Mouse (Mus musculus): ENCODE measurements around the gene Lcp1. TPM values are rescaled to one million over a fixed set of nuclear protein-coding genes. Genes with fewer than 3 reads are reported as not detected.

Gene Lcp1
- polyA plus RNA-seq, 1 experiment from 2014 or later = 22.3 TPM

DNA sequence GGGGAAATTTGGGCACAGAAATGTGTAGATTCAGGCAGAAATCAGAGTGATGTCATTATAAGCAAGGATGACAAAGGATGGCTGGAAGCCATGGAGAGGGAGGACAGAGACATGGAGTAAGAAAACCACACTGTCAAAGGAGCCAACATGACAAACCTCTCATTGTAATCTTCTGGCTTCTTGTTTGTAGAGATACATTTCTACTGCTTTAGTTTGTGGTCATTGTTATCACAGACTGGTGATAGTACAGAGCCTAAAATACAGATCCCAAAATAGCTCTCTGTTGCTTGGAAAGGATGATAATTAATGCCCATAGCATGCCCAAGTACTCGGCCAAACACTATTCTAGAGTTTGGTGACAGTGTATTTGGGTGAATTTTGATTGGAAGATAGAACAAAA, 39.6 kb downstream of the Lcp1 start:
- no peaks in the 10 kb centered on the region for H3K4me1 ChIP-seq (ENCODE audit: control insufficient read depth, insufficient read depth, low read length)

DNA sequence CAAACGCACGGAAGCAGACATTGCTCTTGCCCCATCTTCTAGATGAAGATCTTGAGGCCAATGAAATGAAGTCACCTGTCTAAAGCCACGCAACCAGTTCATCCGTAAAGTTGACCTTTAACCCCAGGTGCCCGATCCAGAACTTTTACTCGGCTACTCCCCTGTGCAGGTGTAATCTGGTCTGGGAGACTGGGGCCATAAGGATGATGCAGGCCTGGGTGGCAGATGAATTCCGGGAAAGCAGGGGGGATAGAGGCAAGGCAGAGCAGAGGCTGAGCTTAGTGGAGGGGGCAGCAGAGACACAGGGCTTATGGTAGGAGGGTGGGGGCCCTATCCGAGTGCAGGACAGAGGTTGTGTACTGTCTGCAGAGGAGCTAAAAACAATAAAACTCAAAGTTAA, 43.4 kb downstream of the Lcp1 start:
- Histone ChIP-seq H3K27me3 (ENCODE audit: control insufficient read depth, insufficient read depth, low read length) (no peaks in the 10 kb centered on the region), H3K9ac (ENCODE audit: low read depth, low read length) (no peak overlapping the region), H3K4me2 (replicated peaks; ENCODE audit: low read depth, low read length) (no peak overlapping the region), H3K36me3 (ENCODE audit: control insufficient read depth, insufficient read depth, low read length) (no peaks in the 10 kb centered on the region), H3K4me3 (ENCODE audit: low read length) (no peak overlapping the region), H3K9me3 (ENCODE audit: control insufficient read depth, low read length) (no peaks in the 10 kb centered on the region), H3K27ac (ENCODE audit: low read depth, low read length) (no peak overlapping the region), H3K4me1 (ENCODE audit: control insufficient read depth, insufficient read depth, low read length) (no peaks in the 10 kb centered on the region)
- WGBS = 71% methylated on average over 8 of the region's 8 CpGs
- no peak for ATAC-seq (ENCODE audit: low FRiP score, low TSS enrichment)

More for the DNA sequence above, 39.6 kb downstream of the Lcp1 start:
- H3K9ac ChIP-seq (ENCODE audit: low read depth, low read length) = no peak overlapping the region
- no peak overlapping the region for H3K4me3 ChIP-seq (ENCODE audit: low read length)
- H3K4me2 ChIP-seq (replicated peaks; ENCODE audit: low read depth, low read length) = no peak overlapping the region
- no peaks in the 10 kb centered on the region for H3K36me3 ChIP-seq (ENCODE audit: control insufficient read depth, insufficient read depth, low read length)
- no peak for ATAC-seq (ENCODE audit: low FRiP score, low TSS enrichment)
- H3K9me3 ChIP-seq (ENCODE audit: control insufficient read depth, low read length) = no peaks in the 10 kb centered on the region
- H3K27me3 ChIP-seq (ENCODE audit: control insufficient read depth, insufficient read depth, low read length) = no peaks in the 10 kb centered on the region
- 88% methylated on average over 1 of the region's 1 CpGs for WGBS
- no peak overlapping the region for H3K27ac ChIP-seq (ENCODE audit: low read depth, low read length)

DNA sequence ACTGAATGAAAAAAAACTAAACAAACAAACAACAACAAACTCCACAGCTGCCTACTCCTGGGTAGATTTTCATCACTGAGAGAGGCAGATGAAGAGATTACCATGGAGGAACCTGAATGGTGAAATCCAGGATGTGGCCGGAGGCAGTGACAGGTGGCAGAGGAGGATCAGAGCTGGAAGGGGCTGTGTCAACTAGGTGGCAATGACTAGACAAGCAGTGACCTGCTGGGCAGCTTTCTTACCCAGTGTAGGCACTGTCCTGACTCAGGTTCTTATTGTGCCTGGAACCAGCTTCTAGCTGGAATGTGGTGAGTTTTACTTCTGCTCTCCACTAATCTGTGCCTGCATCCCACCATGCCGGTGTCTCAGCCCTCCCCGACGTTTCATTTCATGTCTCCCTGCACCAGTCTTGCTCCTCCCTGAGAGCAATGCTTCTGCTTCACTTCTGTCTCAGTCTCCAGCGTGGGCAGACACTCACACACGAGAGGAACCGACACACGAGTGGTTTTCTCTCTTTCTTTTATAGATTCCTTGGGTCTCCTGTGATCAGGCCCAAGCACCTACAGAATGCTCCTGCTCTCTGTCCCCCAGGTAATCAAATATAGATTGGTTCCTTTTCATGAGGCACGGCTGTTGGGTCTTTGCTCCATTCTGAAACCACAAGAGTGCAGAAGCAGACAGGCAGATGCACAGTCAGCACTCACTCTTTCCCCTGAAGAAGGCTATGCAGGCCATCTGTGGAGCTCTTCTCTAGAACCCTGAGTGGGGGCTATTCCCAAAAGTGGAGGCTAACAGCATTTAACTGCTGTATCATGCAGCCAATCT, 44.0 kb downstream of the Lcp1 start:
- ATAC-seq (ENCODE audit: low FRiP score, low TSS enrichment) = no peak
- 79% methylated on average over 9 of the region's 9 CpGs for WGBS
- H3K9me3 ChIP-seq (ENCODE audit: control insufficient read depth, low read length) = no peaks in the 10 kb centered on the region
- H3K27ac ChIP-seq (ENCODE audit: low read depth, low read length) = no peak overlapping the region
- no peak overlapping the region for H3K9ac ChIP-seq (ENCODE audit: low read depth, low read length)
- no peaks in the 10 kb centered on the region for H3K36me3 ChIP-seq (ENCODE audit: control insufficient read depth, insufficient read depth, low read length)
- H3K27me3 ChIP-seq (ENCODE audit: control insufficient read depth, insufficient read depth, low read length) = no peaks in the 10 kb centered on the region
- H3K4me3 ChIP-seq (ENCODE audit: low read length) = no peak overlapping the region
- no peak overlapping the region for H3K4me2 ChIP-seq (replicated peaks; ENCODE audit: low read depth, low read length)
- no peaks in the 10 kb centered on the region for H3K4me1 ChIP-seq (ENCODE audit: control insufficient read depth, insufficient read depth, low read length)

DNA sequence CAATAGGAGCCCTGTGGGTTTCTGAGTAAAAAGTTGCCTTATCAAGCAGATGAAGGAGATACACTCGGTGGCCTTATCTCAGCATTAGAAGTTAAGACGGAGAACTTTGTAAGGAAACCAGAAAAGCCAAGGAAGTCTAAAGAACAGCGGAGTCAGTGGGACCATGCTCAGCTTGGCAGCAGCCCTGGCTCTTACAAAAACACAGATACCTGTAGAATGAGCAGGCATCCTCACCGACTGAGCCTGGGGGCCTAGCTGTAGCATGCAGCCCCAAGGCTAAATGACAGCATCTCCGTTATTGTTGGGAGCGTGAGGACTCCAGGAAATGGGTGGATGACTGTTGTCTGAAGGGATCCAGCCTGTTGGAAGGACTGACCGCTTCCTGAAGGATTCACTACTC, 44.9 kb downstream of the Lcp1 start:
- Histone ChIP-seq H3K4me2 (replicated peaks; ENCODE audit: low read depth, low read length) (no peak overlapping the region), H3K4me1 (ENCODE audit: control insufficient read depth, insufficient read depth, low read length) (no peaks in the 10 kb centered on the region), H3K27me3 (ENCODE audit: control insufficient read depth, insufficient read depth, low read length) (no peaks in the 10 kb centered on the region), H3K36me3 (ENCODE audit: control insufficient read depth, insufficient read depth, low read length) (no peaks in the 10 kb centered on the region), H3K4me3 (ENCODE audit: low read length) (no peak overlapping the region), H3K9ac (ENCODE audit: low read depth, low read length) (no peak overlapping the region), H3K27ac (ENCODE audit: low read depth, low read length) (no peak overlapping the region), H3K9me3 (ENCODE audit: control insufficient read depth, low read length) (no peaks in the 10 kb centered on the region)
- ATAC-seq (ENCODE audit: low FRiP score, low TSS enrichment) = no peak
- WGBS = 84% methylated on average over 7 of the region's 7 CpGs

DNA sequence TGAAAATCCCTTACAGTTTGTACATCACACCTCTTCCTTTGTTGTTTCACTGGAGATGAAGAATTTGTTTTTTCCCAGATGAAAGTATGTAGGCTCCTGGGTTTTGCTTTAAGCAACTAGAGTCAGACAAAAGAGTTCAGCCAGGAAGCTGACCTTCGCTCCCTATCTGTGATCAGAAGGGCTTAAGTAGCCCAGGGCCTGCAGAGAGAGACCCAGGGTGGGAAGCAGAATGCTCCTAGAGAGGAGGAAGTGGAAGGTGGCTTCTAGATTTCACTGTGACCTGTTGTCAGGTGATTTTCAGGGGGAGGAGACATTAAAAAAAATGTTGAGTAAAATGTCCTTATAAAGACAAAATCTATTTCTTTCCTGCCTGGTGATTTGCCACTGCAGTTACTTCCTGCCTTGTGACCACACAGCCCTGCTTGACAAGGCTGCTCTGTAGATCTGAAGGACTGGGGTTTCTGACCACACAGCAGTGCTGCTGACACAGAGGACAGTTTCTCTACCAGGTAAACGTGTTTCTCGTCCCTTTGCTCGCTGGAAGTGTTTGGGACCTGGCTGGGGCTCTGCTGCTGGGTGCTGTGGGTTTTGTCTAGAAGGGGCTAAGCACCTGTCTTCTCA, 45.6 kb downstream of the Lcp1 start:
- Histone ChIP-seq H3K4me3 (ENCODE audit: low read length) (no peak overlapping the region), H3K4me2 (replicated peaks; ENCODE audit: low read depth, low read length) (no peak overlapping the region), H3K9me3 (ENCODE audit: control insufficient read depth, low read length) (no peaks in the 10 kb centered on the region), H3K27me3 (ENCODE audit: control insufficient read depth, insufficient read depth, low read length) (no peaks in the 10 kb centered on the region), H3K27ac (ENCODE audit: low read depth, low read length) (no peak overlapping the region), H3K36me3 (ENCODE audit: control insufficient read depth, insufficient read depth, low read length) (no peaks in the 10 kb centered on the region), H3K9ac (ENCODE audit: low read depth, low read length) (no peak overlapping the region), H3K4me1 (ENCODE audit: control insufficient read depth, insufficient read depth, low read length) (no peaks in the 10 kb centered on the region)
- ATAC-seq (ENCODE audit: low FRiP score, low TSS enrichment) = no peak
- 53% methylated on average over 4 of the region's 4 CpGs for WGBS

DNA sequence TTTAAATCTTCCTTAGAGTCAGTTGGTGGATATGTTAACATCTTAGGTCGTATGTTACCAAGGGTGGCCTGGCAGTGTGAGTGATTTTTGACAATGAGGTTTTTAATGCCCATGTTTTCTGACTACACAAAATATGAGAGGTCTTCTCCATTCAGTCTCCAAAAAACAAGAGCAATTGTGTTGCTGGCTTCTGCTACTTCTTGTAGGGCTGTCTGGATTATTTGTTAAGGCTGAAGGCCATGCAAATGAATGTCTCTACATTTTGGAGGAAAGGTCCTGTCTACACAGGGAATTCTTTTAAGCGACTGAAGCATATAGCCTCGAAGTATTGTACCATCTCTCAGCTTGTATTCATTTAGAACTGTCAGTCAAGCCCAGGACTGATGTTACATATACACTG, 46.5 kb downstream of the Lcp1 start:
- ATAC-seq (ENCODE audit: low FRiP score, low TSS enrichment) = no peak
- no peak overlapping the region for H3K4me2 ChIP-seq (replicated peaks; ENCODE audit: low read depth, low read length)
- WGBS = 83% methylated on average over 3 of the region's 3 CpGs
- no peak overlapping the region for H3K27ac ChIP-seq (ENCODE audit: low read depth, low read length)
- no peaks in the 10 kb centered on the region for H3K9me3 ChIP-seq (ENCODE audit: control insufficient read depth, low read length)
- H3K27me3 ChIP-seq (ENCODE audit: control insufficient read depth, insufficient read depth, low read length) = no peaks in the 10 kb centered on the region
- H3K4me1 ChIP-seq (ENCODE audit: control insufficient read depth, insufficient read depth, low read length) = no peaks in the 10 kb centered on the region
- no peak overlapping the region for H3K4me3 ChIP-seq (ENCODE audit: low read length)
- no peak overlapping the region for H3K9ac ChIP-seq (ENCODE audit: low read depth, low read length)
- H3K36me3 ChIP-seq (ENCODE audit: control insufficient read depth, insufficient read depth, low read length) = no peaks in the 10 kb centered on the region

DNA sequence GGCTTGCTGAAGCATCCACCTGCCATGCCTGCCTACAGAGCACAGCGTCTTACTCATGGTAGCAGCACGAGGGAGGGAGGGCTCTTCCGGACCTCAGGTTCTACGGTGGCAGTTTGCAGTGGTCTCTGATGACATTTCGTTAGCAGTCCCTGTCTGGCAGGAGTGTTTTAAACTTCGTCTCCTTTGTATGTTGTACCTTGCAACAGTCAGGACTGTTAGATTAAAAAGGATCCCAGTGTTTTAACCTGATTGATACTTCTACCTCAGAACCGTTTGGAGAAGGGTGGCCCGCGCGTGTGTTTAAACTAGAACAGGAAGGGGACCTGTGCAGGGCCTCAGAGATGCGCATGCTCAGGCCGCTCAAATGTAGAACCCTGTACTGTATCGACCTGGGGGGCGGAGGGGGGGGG, 47.5 kb downstream of the Lcp1 start:
- H3K36me3 ChIP-seq (ENCODE audit: control insufficient read depth, insufficient read depth, low read length) = no peaks in the 10 kb centered on the region
- H3K9me3 ChIP-seq (ENCODE audit: control insufficient read depth, low read length) = no peaks in the 10 kb centered on the region
- H3K4me3 ChIP-seq (ENCODE audit: low read length) = no peak overlapping the region
- H3K9ac ChIP-seq (ENCODE audit: low read depth, low read length) = no peak overlapping the region
- H3K4me2 ChIP-seq (replicated peaks; ENCODE audit: low read depth, low read length) = no peak overlapping the region
- no peak overlapping the region for H3K27ac ChIP-seq (ENCODE audit: low read depth, low read length)
- no peaks in the 10 kb centered on the region for H3K4me1 ChIP-seq (ENCODE audit: control insufficient read depth, insufficient read depth, low read length)
- no peaks in the 10 kb centered on the region for H3K27me3 ChIP-seq (ENCODE audit: control insufficient read depth, insufficient read depth, low read length)
- ATAC-seq (ENCODE audit: low FRiP score, low TSS enrichment) = no peak
- WGBS = 85% methylated on average over 14 of the region's 14 CpGs

DNA sequence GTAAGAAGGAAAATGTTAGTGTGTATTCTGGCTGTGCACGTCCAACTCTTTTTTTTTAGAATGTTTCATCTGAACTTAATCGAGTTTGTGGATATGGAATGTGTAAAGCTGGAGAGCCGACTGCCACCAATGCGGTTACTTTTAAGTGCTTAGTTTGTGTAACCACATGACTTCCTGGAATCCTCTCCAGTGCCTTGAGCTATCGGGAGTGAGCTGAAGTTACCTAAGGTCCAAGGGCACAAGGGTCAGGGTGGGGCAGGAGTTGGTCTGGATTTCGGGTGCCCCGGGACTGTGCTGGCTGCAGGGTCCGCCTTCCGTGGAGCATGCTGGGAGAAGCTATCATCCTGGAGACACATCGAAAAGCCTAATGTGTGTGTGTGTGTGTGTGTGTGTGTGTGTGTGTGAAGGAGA, 47.9 kb downstream of the Lcp1 start:
- H3K36me3 ChIP-seq (ENCODE audit: control insufficient read depth, insufficient read depth, low read length) = no peaks in the 10 kb centered on the region
- H3K27me3 ChIP-seq (ENCODE audit: control insufficient read depth, insufficient read depth, low read length) = no peaks in the 10 kb centered on the region
- no peak overlapping the region for H3K4me2 ChIP-seq (replicated peaks; ENCODE audit: low read depth, low read length)
- H3K4me1 ChIP-seq (ENCODE audit: control insufficient read depth, insufficient read depth, low read length) = no peaks in the 10 kb centered on the region
- WGBS = 77% methylated on average over 10 of the region's 10 CpGs
- H3K4me3 ChIP-seq (ENCODE audit: low read length) = no peak overlapping the region
- H3K9me3 ChIP-seq (ENCODE audit: control insufficient read depth, low read length) = no peaks in the 10 kb centered on the region
- H3K27ac ChIP-seq (ENCODE audit: low read depth, low read length) = no peak overlapping the region
- ATAC-seq (ENCODE audit: low FRiP score, low TSS enrichment) = no peak
- no peak overlapping the region for H3K9ac ChIP-seq (ENCODE audit: low read depth, low read length)

DNA sequence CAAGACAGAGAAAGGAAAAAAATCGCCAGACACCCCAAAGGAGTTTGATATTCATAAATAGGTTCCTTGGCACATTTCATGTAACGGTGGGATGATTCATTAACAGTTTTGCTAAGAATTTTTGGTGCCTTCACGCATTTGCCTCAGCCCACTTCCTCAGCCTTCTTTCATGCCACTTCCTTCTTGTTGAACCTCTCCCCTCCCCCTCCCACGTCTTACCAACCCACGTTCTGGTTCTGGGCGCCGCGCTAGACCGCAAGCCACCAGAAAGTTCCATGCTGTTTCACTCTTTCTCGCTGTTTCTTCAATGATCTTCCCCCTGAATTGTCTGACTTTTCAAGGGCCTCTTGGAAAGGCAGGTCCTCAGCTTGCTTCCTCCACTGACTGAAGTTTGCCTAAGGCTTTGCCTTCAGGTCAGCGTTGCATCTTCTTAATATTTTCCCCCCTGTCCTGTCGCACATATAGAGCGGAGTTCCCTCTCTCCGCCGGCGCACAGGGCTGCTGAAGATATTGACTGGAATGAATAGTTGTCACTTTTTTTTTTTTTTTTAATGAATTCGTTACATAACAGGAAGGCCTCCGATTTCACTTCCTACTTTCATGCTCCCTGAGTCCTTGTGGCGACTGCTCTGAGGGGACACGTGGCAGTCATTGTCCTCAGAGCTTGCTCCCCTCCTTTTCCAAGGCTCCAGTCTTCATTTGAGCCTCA, 48.5 kb downstream of the Lcp1 start:
- no peaks in the 10 kb centered on the region for H3K9me3 ChIP-seq (ENCODE audit: control insufficient read depth, low read length)
- 84% methylated on average over 20 of the region's 20 CpGs for WGBS
- H3K27ac ChIP-seq (ENCODE audit: low read depth, low read length) = no peak overlapping the region
- H3K4me1 ChIP-seq (ENCODE audit: control insufficient read depth, insufficient read depth, low read length) = no peaks in the 10 kb centered on the region
- no peak for ATAC-seq (ENCODE audit: low FRiP score, low TSS enrichment)
- H3K27me3 ChIP-seq (ENCODE audit: control insufficient read depth, insufficient read depth, low read length) = no peaks in the 10 kb centered on the region
- H3K9ac ChIP-seq (ENCODE audit: low read depth, low read length) = no peak overlapping the region
- H3K4me2 ChIP-seq (replicated peaks; ENCODE audit: low read depth, low read length) = no peak overlapping the region
- H3K4me3 ChIP-seq (ENCODE audit: low read length) = no peak overlapping the region
- H3K36me3 ChIP-seq (ENCODE audit: control insufficient read depth, insufficient read depth, low read length) = no peaks in the 10 kb centered on the region

All from kidney, embryonic 14.5 days (tissue).